Mouse (Mus musculus): ENCODE results near the gene Fez2.

Fez2 gene

GRCm38 (mm10) chr17:78417381-78418281, at the start of gene Fez2:
Gene Fez2, minus strand, starts transcription at chr17:78418152.
- DNase-seq: peak; percentile 91

- no peak for DNase-seq
These were observed 47.5 kb upstream of the Fez2 start for GRCm38 (mm10) chr17:78465500-78465899.

- DNase-seq: no peak
These were observed 47.1 kb upstream of the Fez2 start for GRCm38 (mm10) chr17:78465071-78465470.

GRCm38 (mm10) chr17:78460140-78460539, 42.2 kb upstream of the Fez2 start:
- no peak for DNase-seq

GRCm38 (mm10) chr17:78455556-78455955, 37.6 kb upstream of the Fez2 start:
- no peak for DNase-seq

- DNase-seq: peak; percentile 71
These were observed 37.2 kb upstream of the Fez2 start for GRCm38 (mm10) chr17:78455114-78455513.

- no peak for DNase-seq
These were observed 36.4 kb upstream of the Fez2 start for GRCm38 (mm10) chr17:78454189-78454977.

- DNase-seq: no peak
These were observed 35.6 kb upstream of the Fez2 start for GRCm38 (mm10) chr17:78453529-78453928.

- DNase-seq: no peak
These were observed 33.9 kb upstream of the Fez2 start for GRCm38 (mm10) chr17:78451886-78452285.

- DNase-seq: no peak
These were observed 33.4 kb upstream of the Fez2 start for GRCm38 (mm10) chr17:78451332-78451793.

GRCm38 (mm10) chr17:78449635-78450197, 31.8 kb upstream of the Fez2 start:
- no peak for DNase-seq

- no peak for DNase-seq
These were observed 26.9 kb upstream of the Fez2 start for GRCm38 (mm10) chr17:78444826-78445225.

GRCm38 (mm10) chr17:78440771-78441170, 22.8 kb upstream of the Fez2 start:
- no peak for DNase-seq

GRCm38 (mm10) chr17:78437161-78437560, 19.2 kb upstream of the Fez2 start:
- DNase-seq: peak; percentile 75

- DNase-seq: no peak
These were observed 17.7 kb upstream of the Fez2 start for GRCm38 (mm10) chr17:78435661-78436060.

- peak; percentile 50 for DNase-seq
These were observed 16.8 kb upstream of the Fez2 start for GRCm38 (mm10) chr17:78434746-78435145.

- no peak for DNase-seq
These were observed 12.4 kb upstream of the Fez2 start for GRCm38 (mm10) chr17:78430374-78430773.

- DNase-seq: no peak
These were observed 11.1 kb upstream of the Fez2 start for GRCm38 (mm10) chr17:78429051-78429450.

- DNase-seq: no peak
These were observed 7.1 kb upstream of the Fez2 start for GRCm38 (mm10) chr17:78425026-78425425.

- DNase-seq: no peak
These were observed 1.3 kb upstream of the Fez2 start for GRCm38 (mm10) chr17:78419216-78419615.

- no peak for DNase-seq
These were observed 2.7 kb downstream of the Fez2 start for GRCm38 (mm10) chr17:78415255-78415654.

- DNase-seq: no peak
These were observed 8.1 kb downstream of the Fez2 start for GRCm38 (mm10) chr17:78409900-78410299.

GRCm38 (mm10) chr17:78408386-78408785, 9.6 kb downstream of the Fez2 start:
- DNase-seq: no peak

Data from cerebellum, adult 9-11 months (tissue).